Mouse (Mus musculus) layer of hippocampus, postnatal 14 days (tissue): ENCODE results near the gene Mrm3. TPM values are rescaled to one million over a fixed set of nuclear protein-coding genes. Genes with fewer than 3 reads are reported as not detected.

Source experiments
- DNase-seq, 2 experiments: peaks; one replicate each; pipeline ENCODE4 v3.0.0; 2021 to 2022; ENCODE audit warnings: low spot score in 2 of 2, mixed read lengths in 1 of 2
- total RNA-seq, 2 experiments: library from RNA; stranded (reverse); gene quantifications; 2 replicates each; pipeline ENCODE4 v1.2.3; 2021

Gene Mrm3
- total RNA-seq, 2 experiments from 2014 or later: 15.7 to 15.8 TPM

GRCm38 (mm10) chr11:76286534-76287126 lies 43.1 kb downstream of the Mrm3 start:
- no peak for DNase-seq

DNA sequence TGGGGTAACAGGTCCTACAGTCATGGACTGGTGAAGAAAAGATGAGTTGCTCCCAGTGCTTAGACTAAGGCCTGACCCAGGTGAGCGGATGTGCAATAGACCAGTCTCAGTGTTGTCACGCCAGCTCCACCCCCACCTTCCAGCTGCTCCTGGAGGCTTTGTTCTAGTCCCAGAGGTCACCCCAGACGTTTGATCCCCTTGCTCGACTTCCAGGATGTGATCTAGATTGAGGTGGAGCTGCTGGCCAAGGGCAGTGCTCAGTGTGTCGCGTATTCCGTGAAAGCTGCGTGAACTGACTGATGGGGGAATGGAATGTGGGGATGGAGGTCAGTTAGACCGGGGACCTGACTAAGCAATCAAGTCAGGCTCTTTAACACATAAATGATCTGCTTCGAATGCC lies 43.8 kb downstream of the Mrm3 start:
- no peak for DNase-seq

DNA sequence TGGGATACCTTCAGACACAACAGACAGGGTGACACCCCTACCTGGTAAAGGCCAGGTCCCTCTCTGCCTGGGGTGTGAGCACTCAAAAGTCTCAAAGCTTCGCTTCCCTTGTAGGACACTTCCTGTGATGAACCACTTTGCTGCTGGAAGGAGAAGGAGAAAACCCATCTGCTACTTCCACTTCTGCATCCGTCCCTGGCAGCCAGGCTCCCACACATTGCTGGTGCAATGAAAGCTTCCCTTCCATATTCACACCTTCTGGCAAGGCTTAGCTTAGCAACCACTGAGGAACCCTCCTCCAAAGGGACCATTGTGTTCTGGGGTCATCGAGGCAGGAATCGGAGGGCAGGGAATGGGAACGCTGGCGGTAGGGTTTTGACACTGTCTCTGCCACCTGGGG lies 45.1 kb downstream of the Mrm3 start:
- DNase-seq: no peak

GRCm38 (mm10) chr11:76290367-76290766 lies 46.9 kb downstream of the Mrm3 start:
- peak; percentile 58 to 82 for DNase-seq

- DNase-seq: no peak
These were observed 48.4 kb downstream of the Mrm3 start for GRCm38 (mm10) chr11:76291960-76292359.

DNA sequence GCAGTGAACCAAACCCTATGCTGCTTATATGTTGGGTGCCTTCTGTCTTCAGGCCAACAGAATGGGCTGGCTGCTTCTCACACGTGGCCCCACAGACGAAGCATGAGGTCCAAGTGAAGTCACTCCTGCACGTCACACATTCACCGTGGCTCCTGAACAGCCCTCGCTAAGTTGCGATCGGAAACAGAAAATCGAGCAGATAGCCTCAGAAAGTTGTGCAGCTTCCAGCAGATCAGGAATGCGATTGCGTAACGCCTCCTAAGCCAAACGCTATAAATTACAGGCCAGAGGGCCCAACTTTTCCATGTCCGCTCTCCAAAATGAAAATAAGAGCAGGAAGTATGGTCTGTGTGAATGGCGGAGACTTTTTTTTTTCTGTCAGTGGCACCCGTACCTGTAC lies 48.9 kb downstream of the Mrm3 start:
- no peak for DNase-seq

GRCm38 (mm10) chr11:76292831-76293230 lies 49.3 kb downstream of the Mrm3 start:
- DNase-seq: no peak

DNA sequence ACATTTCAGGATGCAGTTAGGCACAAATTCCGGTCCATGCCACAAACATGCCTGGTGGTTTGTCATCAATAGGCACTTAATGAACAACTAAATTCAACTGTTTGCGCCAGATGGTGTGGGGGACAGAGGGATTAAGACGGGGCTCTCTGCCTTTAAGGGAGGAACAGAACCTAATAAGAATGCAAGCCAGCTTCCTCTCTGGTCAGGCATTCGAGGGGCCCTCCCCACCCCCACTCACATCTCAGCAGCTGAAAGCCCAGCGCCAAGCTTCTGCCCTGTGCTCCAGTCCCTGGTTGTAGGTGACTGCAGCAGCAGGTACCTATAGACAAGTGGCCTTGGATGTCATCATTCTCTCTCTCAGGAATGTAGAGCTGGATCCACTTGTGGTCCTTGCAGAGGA lies 50.6 kb downstream of the Mrm3 start:
- DNase-seq: no peak

- DNase-seq: no peak
These were observed 51.3 kb downstream of the Mrm3 start for GRCm38 (mm10) chr11:76294836-76295235.

GRCm38 (mm10) chr11:76297252-76297651 lies 53.7 kb downstream of the Mrm3 start:
- no peak for DNase-seq

DNA sequence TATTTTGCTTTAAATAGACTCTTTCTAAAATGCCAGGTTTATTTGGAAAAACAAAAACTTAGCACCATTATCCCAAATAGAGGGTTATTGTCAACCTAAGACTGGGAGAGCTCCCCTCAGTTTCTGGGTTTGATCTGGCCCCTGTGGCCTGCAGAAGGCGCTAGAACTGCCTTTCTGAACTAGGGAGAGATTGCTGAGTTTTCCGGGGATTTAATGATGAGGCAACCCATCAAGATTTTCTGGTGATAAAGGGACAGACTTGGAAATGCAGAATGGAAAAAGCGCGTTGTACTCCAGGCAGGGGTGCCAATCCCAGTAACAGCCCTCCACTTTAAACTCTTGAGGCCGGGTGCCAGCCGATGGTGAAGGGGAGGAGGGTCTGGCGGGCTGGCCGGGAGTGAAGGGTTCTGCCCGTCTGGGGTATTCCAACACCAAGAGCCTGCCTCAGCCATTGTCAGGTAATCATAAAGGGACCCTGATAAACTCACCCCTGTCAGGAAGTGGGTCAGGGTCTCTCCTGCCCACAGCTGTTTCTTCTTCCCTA lies 55.0 kb downstream of the Mrm3 start:
- DNase-seq: no peak

Other genes starting within 250 kb of the Mrm3 start
- 1 to 10 TPM; 2.6 to 2.8 TPM for gene 1700016K19Rik, start 243.8 kb upstream of the Mrm3 start, total RNA-seq
- 10 to 100 TPM; 12.9 to 15.6 TPM for gene Rflnb, start 215.9 kb upstream of the Mrm3 start, total RNA-seq
- gene Vps53, start 64.1 kb upstream of the Mrm3 start, total RNA-seq: 10 to 100 TPM; 79.6 to 84.0 TPM
- 10 to 100 TPM; 18.6 to 21.4 TPM for gene Fam57a, start 64.0 kb upstream of the Mrm3 start, total RNA-seq
- gene Dbil5, start 26.1 kb upstream of the Mrm3 start, total RNA-seq: 1 to 10 TPM in 1 of 2 experiments, under 1 TPM in 1; 0.62 to 1.7 TPM
- gene Gemin4, start 26.1 kb upstream of the Mrm3 start, total RNA-seq: 1 to 10 TPM; 6.5 to 7.2 TPM
- gene Glod4, start within 50 bp of the Mrm3 start, total RNA-seq: 10 to 100 TPM; 47.8 to 50.4 TPM
- gene Nxn, start 155.4 kb downstream of the Mrm3 start, total RNA-seq: 10 to 100 TPM; 14.1 to 18.5 TPM
- 10 to 100 TPM; 30.2 to 33.0 TPM for gene Timm22, start 163.2 kb downstream of the Mrm3 start, total RNA-seq